Mouse (Mus musculus): ENCODE results near the gene Plb1. TPM values are rescaled to one million over a fixed set of nuclear protein-coding genes. Genes with fewer than 3 reads are reported as not detected.
A peak's percentile ranks its signal among the peaks of the same experiment; 100 is the strongest.

The Plb1 gene
- polyA plus RNA-seq, 1 experiment from 2014 or later, result 18.1 TPM

- Histone ChIP-seq H3K4me1 (replicated peaks; ENCODE audit: control insufficient read depth, insufficient read depth, low read length) (peaks cover 6% of the 10 kb centered on the region), H3K27me3 (ENCODE audit: control insufficient read depth, insufficient read depth, low read depth, low read length) (no peaks in the 10 kb centered on the region), H3K4me2 (ENCODE audit: low read depth, low read length) (no peak overlapping the region), H3K27ac (ENCODE audit: low read length) (no peak overlapping the region), H3K9ac (ENCODE audit: low read length) (no peak overlapping the region), H3K4me3 (ENCODE audit: low read length) (no peak overlapping the region), H3K36me3 (ENCODE audit: control insufficient read depth, insufficient read depth, low read length) (no peaks in the 10 kb centered on the region), H3K9me3 (ENCODE audit: control insufficient read depth, low read length) (no peaks in the 10 kb centered on the region)
- ATAC-seq (ENCODE audit: low read depth), result no peak
- WGBS, result 59% methylated on average over 5 of the region's 5 CpGs
Measured at GRCm38 (mm10) chr5:32336092-32336491, 103.6 kb downstream of the Plb1 start.

GRCm38 (mm10) chr5:32337336-32337735 lies 104.8 kb downstream of the Plb1 start:
- WGBS, result 32% methylated on average over 1 of the region's 1 CpGs
- Histone ChIP-seq H3K9ac (ENCODE audit: low read length) (no peak overlapping the region), H3K4me3 (ENCODE audit: low read length) (no peak overlapping the region), H3K9me3 (ENCODE audit: control insufficient read depth, low read length) (no peaks in the 10 kb centered on the region), H3K27me3 (ENCODE audit: control insufficient read depth, insufficient read depth, low read depth, low read length) (no peaks in the 10 kb centered on the region), H3K36me3 (ENCODE audit: control insufficient read depth, insufficient read depth, low read length) (no peaks in the 10 kb centered on the region), H3K27ac (ENCODE audit: low read length) (no peak overlapping the region), H3K4me2 (ENCODE audit: low read depth, low read length) (no peak overlapping the region), H3K4me1 (replicated peaks; ENCODE audit: control insufficient read depth, insufficient read depth, low read length) (peaks cover 7% of the 10 kb centered on the region)
- ATAC-seq (ENCODE audit: low read depth), result no peak

DNA sequence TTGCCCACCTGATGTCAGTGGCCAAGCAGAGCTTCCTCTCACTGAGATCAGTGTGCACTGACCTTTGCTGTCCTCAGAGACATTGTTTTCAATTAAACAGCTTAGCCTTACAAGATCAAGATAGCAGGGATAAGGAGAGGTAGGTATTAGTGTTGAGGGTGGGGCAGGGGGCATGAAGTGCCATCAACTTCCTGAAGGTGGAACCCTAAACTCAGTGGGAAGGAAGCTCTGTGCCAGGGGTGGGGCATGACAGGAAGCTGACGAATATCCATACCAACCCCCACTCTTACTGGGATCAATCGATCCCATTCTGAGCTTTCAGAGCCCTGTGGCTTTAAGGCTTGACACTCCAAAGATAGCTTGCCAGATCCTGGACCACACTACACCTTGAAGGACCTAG lies 105.8 kb downstream of the Plb1 start:
- Histone ChIP-seq H3K9ac (ENCODE audit: low read length) (no peak overlapping the region), H3K27ac (ENCODE audit: low read length) (no peak overlapping the region), H3K36me3 (ENCODE audit: control insufficient read depth, insufficient read depth, low read length) (no peaks in the 10 kb centered on the region), H3K4me3 (ENCODE audit: low read length) (no peak overlapping the region), H3K9me3 (ENCODE audit: control insufficient read depth, low read length) (no peaks in the 10 kb centered on the region), H3K27me3 (ENCODE audit: control insufficient read depth, insufficient read depth, low read depth, low read length) (no peaks in the 10 kb centered on the region), H3K4me2 (ENCODE audit: low read depth, low read length) (no peak overlapping the region), H3K4me1 (replicated peaks; ENCODE audit: control insufficient read depth, insufficient read depth, low read length) (peaks cover 7% of the 10 kb centered on the region)
- 50% methylated on average over 2 of the region's 2 CpGs for WGBS
- no peak for ATAC-seq (ENCODE audit: low read depth)

- 54% methylated on average over 3 of the region's 3 CpGs for WGBS
- Histone ChIP-seq H3K4me2 (ENCODE audit: low read depth, low read length) (no peak overlapping the region), H3K36me3 (ENCODE audit: control insufficient read depth, insufficient read depth, low read length) (no peaks in the 10 kb centered on the region), H3K4me1 (replicated peaks; ENCODE audit: control insufficient read depth, insufficient read depth, low read length) (peaks cover 7% of the 10 kb centered on the region), H3K9ac (ENCODE audit: low read length) (no peak overlapping the region), H3K9me3 (ENCODE audit: control insufficient read depth, low read length) (no peaks in the 10 kb centered on the region), H3K27me3 (ENCODE audit: control insufficient read depth, insufficient read depth, low read depth, low read length) (no peaks in the 10 kb centered on the region), H3K27ac (ENCODE audit: low read length) (no peak overlapping the region), H3K4me3 (ENCODE audit: low read length) (no peak overlapping the region)
- no peak for ATAC-seq (ENCODE audit: low read depth)
Measured at GRCm38 (mm10) chr5:32338766-32339165, 106.3 kb downstream of the Plb1 start.

DNA sequence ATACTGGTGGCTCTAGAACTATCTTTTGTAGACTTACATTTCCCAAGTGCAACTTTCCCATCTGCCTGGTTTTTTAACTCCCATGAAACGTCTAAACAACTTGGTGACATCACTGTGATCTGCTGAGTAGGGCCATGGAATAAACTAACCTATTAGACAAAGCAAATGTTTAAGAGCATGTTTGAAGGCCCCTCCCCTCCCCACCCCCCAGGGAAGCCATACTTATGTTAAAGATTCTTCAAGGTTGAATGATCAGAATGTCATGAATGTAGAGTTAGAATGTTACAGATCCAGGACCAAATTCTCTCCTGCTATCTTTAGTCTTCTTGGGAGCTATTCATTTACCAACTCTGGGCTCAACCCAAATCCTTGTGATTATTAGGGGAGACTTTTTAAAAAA lies 107.7 kb downstream of the Plb1 start:
- 63% methylated on average over 1 of the region's 1 CpGs for WGBS
- H3K4me3 ChIP-seq (ENCODE audit: low read length), result no peak overlapping the region
- H3K36me3 ChIP-seq (ENCODE audit: control insufficient read depth, insufficient read depth, low read length), result no peaks in the 10 kb centered on the region
- no peaks in the 10 kb centered on the region for H3K27me3 ChIP-seq (ENCODE audit: control insufficient read depth, insufficient read depth, low read depth, low read length)
- peaks cover 4% of the 10 kb centered on the region for H3K4me1 ChIP-seq (replicated peaks; ENCODE audit: control insufficient read depth, insufficient read depth, low read length)
- ATAC-seq (ENCODE audit: low read depth), result no peak
- no peak overlapping the region for H3K4me2 ChIP-seq (ENCODE audit: low read depth, low read length)
- no peak overlapping the region for H3K27ac ChIP-seq (ENCODE audit: low read length)
- no peak overlapping the region for H3K9ac ChIP-seq (ENCODE audit: low read length)
- H3K9me3 ChIP-seq (ENCODE audit: control insufficient read depth, low read length), result no peaks in the 10 kb centered on the region

- Histone ChIP-seq H3K4me1 (replicated peaks; ENCODE audit: control insufficient read depth, insufficient read depth, low read length) (peaks cover 17% of the 10 kb centered on the region), H3K4me3 (ENCODE audit: low read length) (no peak overlapping the region), H3K9me3 (ENCODE audit: control insufficient read depth, low read length) (no peaks in the 10 kb centered on the region), H3K4me2 (ENCODE audit: low read depth, low read length) (no peak overlapping the region), H3K9ac (ENCODE audit: low read length) (no peak overlapping the region), H3K36me3 (ENCODE audit: control insufficient read depth, insufficient read depth, low read length) (no peaks in the 10 kb centered on the region), H3K27me3 (ENCODE audit: control insufficient read depth, insufficient read depth, low read depth, low read length) (no peaks in the 10 kb centered on the region), H3K27ac (ENCODE audit: low read length) (no peak overlapping the region)
- ATAC-seq (ENCODE audit: low read depth), result no peak
- 60% methylated on average over 5 of the region's 5 CpGs for WGBS
Measured at GRCm38 (mm10) chr5:32342711-32343285, 110.3 kb downstream of the Plb1 start.

- WGBS, result 9% methylated on average over 10 of the region's 10 CpGs
- peak overlapping the region; percentile 88 for H3K27ac ChIP-seq (ENCODE audit: low read length)
- H3K4me2 ChIP-seq (ENCODE audit: low read depth, low read length), result peak overlapping the region; percentile 27
- H3K27me3 ChIP-seq (ENCODE audit: control insufficient read depth, insufficient read depth, low read depth, low read length), result no peaks in the 10 kb centered on the region
- no peaks in the 10 kb centered on the region for H3K9me3 ChIP-seq (ENCODE audit: control insufficient read depth, low read length)
- H3K36me3 ChIP-seq (ENCODE audit: control insufficient read depth, insufficient read depth, low read length), result no peaks in the 10 kb centered on the region
- ATAC-seq (ENCODE audit: low read depth), result peak; percentile 91
- no peak overlapping the region for H3K4me3 ChIP-seq (ENCODE audit: low read length)
- 0 out of 2 replicates have a peak overlapping the region, but pooled peaks have one; percentile 2 for H3K9ac ChIP-seq (ENCODE audit: low read length)
- peaks cover 34% of the 10 kb centered on the region for H3K4me1 ChIP-seq (replicated peaks; ENCODE audit: control insufficient read depth, insufficient read depth, low read length)
Measured at GRCm38 (mm10) chr5:32346025-32346912, 113.8 kb downstream of the Plb1 start.

GRCm38 (mm10) chr5:32349718-32350117 lies 117.2 kb downstream of the Plb1 start:
- H3K36me3 ChIP-seq (ENCODE audit: control insufficient read depth, insufficient read depth, low read length), result no peaks in the 10 kb centered on the region
- peak overlapping the region; percentile 83 for H3K27ac ChIP-seq (ENCODE audit: low read length)
- WGBS, result 26% methylated on average over 3 of the region's 3 CpGs
- H3K4me2 ChIP-seq (ENCODE audit: low read depth, low read length), result no peak overlapping the region
- peaks cover 43% of the 10 kb centered on the region for H3K4me1 ChIP-seq (replicated peaks; ENCODE audit: control insufficient read depth, insufficient read depth, low read length)
- no peaks in the 10 kb centered on the region for H3K9me3 ChIP-seq (ENCODE audit: control insufficient read depth, low read length)
- H3K4me3 ChIP-seq (ENCODE audit: low read length), result no peak overlapping the region
- no peak overlapping the region for H3K9ac ChIP-seq (ENCODE audit: low read length)
- H3K27me3 ChIP-seq (ENCODE audit: control insufficient read depth, insufficient read depth, low read depth, low read length), result no peaks in the 10 kb centered on the region
- ATAC-seq (ENCODE audit: low read depth), result peak; percentile 32

- Histone ChIP-seq H3K9me3 (ENCODE audit: control insufficient read depth, low read length) (no peaks in the 10 kb centered on the region), H3K27me3 (ENCODE audit: control insufficient read depth, insufficient read depth, low read depth, low read length) (no peaks in the 10 kb centered on the region), H3K4me2 (ENCODE audit: low read depth, low read length) (no peak overlapping the region), H3K4me1 (replicated peaks; ENCODE audit: control insufficient read depth, insufficient read depth, low read length) (peaks cover 43% of the 10 kb centered on the region), H3K36me3 (ENCODE audit: control insufficient read depth, insufficient read depth, low read length) (no peaks in the 10 kb centered on the region), H3K9ac (ENCODE audit: low read length) (no peak overlapping the region), H3K27ac (ENCODE audit: low read length) (peak overlapping the region; percentile 83; the same call in 1 of the 2 replicates), H3K4me3 (ENCODE audit: low read length) (no peak overlapping the region)
- WGBS, result 69% methylated on average over 3 of the region's 3 CpGs
- no peak for ATAC-seq (ENCODE audit: low read depth)
Measured at GRCm38 (mm10) chr5:32350551-32351256, 118.2 kb downstream of the Plb1 start.

Data from lung, embryonic 16.5 days (tissue).